Mouse (Mus musculus): ENCODE data around the gene Colgalt2. TPM values are rescaled to one million over a fixed set of nuclear protein-coding genes. Genes with fewer than 3 reads are reported as not detected.

Gene Colgalt2
- polyA plus RNA-seq, 1 experiment from 2014 or later, result 1.0 TPM

GRCm38 (mm10) chr1:152398708-152399107 is 922 bp upstream of the Colgalt2 start:
- H3K9ac ChIP-seq, result no peak overlapping the region
- H3K27ac ChIP-seq, result no peak overlapping the region
- H3K36me3 ChIP-seq, result no peaks in the 10 kb centered on the region
- peaks cover 35% of the 10 kb centered on the region for H3K27me3 ChIP-seq
- H3K4me1 ChIP-seq, result peaks cover 16% of the 10 kb centered on the region
- 53% methylated on average over 1 of the region's 1 CpGs for WGBS
- no peak overlapping the region for H3K4me2 ChIP-seq
- no peaks in the 10 kb centered on the region for H3K9me3 ChIP-seq
- ATAC-seq (ENCODE audit: borderline replicate concordance, extremely low read depth, low FRiP score, low TSS enrichment), result no peak
- no peak overlapping the region for H3K4me3 ChIP-seq

- H3K27me3 ChIP-seq, result peaks cover 35% of the 10 kb centered on the region
- peak overlapping the region; percentile 99 for H3K4me2 ChIP-seq
- no peak overlapping the region for H3K27ac ChIP-seq
- H3K9me3 ChIP-seq, result no peaks in the 10 kb centered on the region
- ATAC-seq (ENCODE audit: borderline replicate concordance, extremely low read depth, low FRiP score, low TSS enrichment), result no peak
- 15% methylated on average over 14 of the region's 14 CpGs for WGBS
- H3K4me3 ChIP-seq, result peak overlapping the region; percentile 65
- no peaks in the 10 kb centered on the region for H3K36me3 ChIP-seq
- peak overlapping the region; percentile 51 for H3K9ac ChIP-seq
- peaks cover 16% of the 10 kb centered on the region for H3K4me1 ChIP-seq
These were observed 1.2 kb downstream of the Colgalt2 start for GRCm38 (mm10) chr1:152400556-152401540.

- 0 out of 2 replicates have a peak, but pooled peaks cover 3% of the 10 kb centered on the region for H3K4me1 ChIP-seq
- H3K27ac ChIP-seq, result no peak overlapping the region
- H3K9ac ChIP-seq, result no peak overlapping the region
- H3K4me3 ChIP-seq, result no peak overlapping the region
- H3K4me2 ChIP-seq, result peak overlapping the region; percentile 34; the same call in 1 of the 2 replicates
- no peak for ATAC-seq (ENCODE audit: borderline replicate concordance, extremely low read depth, low FRiP score, low TSS enrichment)
- no peaks in the 10 kb centered on the region for H3K36me3 ChIP-seq
- 26% methylated on average over 22 of the region's 22 CpGs for WGBS
- peaks cover 10% of the 10 kb centered on the region; the same call in 1 of the 2 replicates for H3K27me3 ChIP-seq
- no peaks in the 10 kb centered on the region for H3K9me3 ChIP-seq
These were observed 7.7 kb downstream of the Colgalt2 start for GRCm38 (mm10) chr1:152407021-152407946.

GRCm38 (mm10) chr1:152409356-152409755 is 9.7 kb downstream of the Colgalt2 start:
- Histone ChIP-seq H3K9ac (no peak overlapping the region), H3K9me3 (no peaks in the 10 kb centered on the region), H3K36me3 (no peaks in the 10 kb centered on the region), H3K4me1 (0 out of 2 replicates have a peak, but pooled peaks cover 3% of the 10 kb centered on the region), H3K4me2 (no peak overlapping the region), H3K27me3 (0 out of 2 replicates have a peak, but pooled peaks cover 2% of the 10 kb centered on the region), H3K27ac (no peak overlapping the region), H3K4me3 (no peak overlapping the region)
- ATAC-seq (ENCODE audit: borderline replicate concordance, extremely low read depth, low FRiP score, low TSS enrichment), result no peak
- 82% methylated on average over 4 of the region's 4 CpGs for WGBS

GRCm38 (mm10) chr1:152410657-152411056 is 11.0 kb downstream of the Colgalt2 start:
- no peak for ATAC-seq (ENCODE audit: borderline replicate concordance, extremely low read depth, low FRiP score, low TSS enrichment)
- Histone ChIP-seq H3K4me1 (peaks cover 4% of the 10 kb centered on the region; the same call in 1 of the 2 replicates), H3K27ac (no peak overlapping the region), H3K9ac (no peak overlapping the region), H3K36me3 (no peaks in the 10 kb centered on the region), H3K9me3 (no peaks in the 10 kb centered on the region), H3K27me3 (0 out of 2 replicates have a peak, but pooled peaks cover 4% of the 10 kb centered on the region), H3K4me2 (no peak overlapping the region), H3K4me3 (no peak overlapping the region)
- 82% methylated on average over 3 of the region's 3 CpGs for WGBS

- no peak for ATAC-seq (ENCODE audit: borderline replicate concordance, extremely low read depth, low FRiP score, low TSS enrichment)
- Histone ChIP-seq H3K27ac (no peak overlapping the region), H3K9ac (no peak overlapping the region), H3K4me2 (no peak overlapping the region), H3K9me3 (no peaks in the 10 kb centered on the region), H3K4me1 (peaks cover 23% of the 10 kb centered on the region), H3K27me3 (0 out of 2 replicates have a peak, but pooled peaks cover 4% of the 10 kb centered on the region), H3K36me3 (no peaks in the 10 kb centered on the region), H3K4me3 (no peak overlapping the region)
- 94% methylated on average over 2 of the region's 2 CpGs for WGBS
These were observed 13.5 kb downstream of the Colgalt2 start for GRCm38 (mm10) chr1:152413116-152413515.

GRCm38 (mm10) chr1:152413961-152414360 is 14.3 kb downstream of the Colgalt2 start:
- Histone ChIP-seq H3K9me3 (no peaks in the 10 kb centered on the region), H3K4me1 (peaks cover 29% of the 10 kb centered on the region), H3K4me2 (no peak overlapping the region), H3K9ac (no peak overlapping the region), H3K4me3 (no peak overlapping the region), H3K27me3 (0 out of 2 replicates have a peak, but pooled peaks cover 4% of the 10 kb centered on the region), H3K36me3 (no peaks in the 10 kb centered on the region), H3K27ac (no peak overlapping the region)
- no peak for ATAC-seq (ENCODE audit: borderline replicate concordance, extremely low read depth, low FRiP score, low TSS enrichment)
- WGBS, result 56% methylated on average over 1 of the region's 1 CpGs

- 0 out of 2 replicates have a peak, but pooled peaks cover 4% of the 10 kb centered on the region for H3K27me3 ChIP-seq
- H3K36me3 ChIP-seq, result no peaks in the 10 kb centered on the region
- no peak overlapping the region for H3K27ac ChIP-seq
- no peak overlapping the region for H3K9ac ChIP-seq
- H3K4me3 ChIP-seq, result no peak overlapping the region
- no peak overlapping the region for H3K4me2 ChIP-seq
- ATAC-seq (ENCODE audit: borderline replicate concordance, extremely low read depth, low FRiP score, low TSS enrichment), result no peak
- H3K4me1 ChIP-seq, result peaks cover 29% of the 10 kb centered on the region
- H3K9me3 ChIP-seq, result no peaks in the 10 kb centered on the region
- WGBS, result 67% methylated on average over 10 of the region's 10 CpGs
These were observed 14.8 kb downstream of the Colgalt2 start for GRCm38 (mm10) chr1:152414451-152414850.

- Histone ChIP-seq H3K27ac (0 out of 2 replicates have a peak overlapping the region, but pooled peaks have one; percentile 69), H3K4me1 (peaks cover 33% of the 10 kb centered on the region), H3K9me3 (no peaks in the 10 kb centered on the region), H3K36me3 (no peaks in the 10 kb centered on the region), H3K4me2 (no peak overlapping the region), H3K27me3 (peaks cover 4% of the 10 kb centered on the region; the same call in 1 of the 2 replicates), H3K4me3 (no peak overlapping the region), H3K9ac (no peak overlapping the region)
- 43% methylated on average over 13 of the region's 13 CpGs for WGBS
- ATAC-seq (ENCODE audit: borderline replicate concordance, extremely low read depth, low FRiP score, low TSS enrichment), result peak; percentile 70
These were observed 16.8 kb downstream of the Colgalt2 start for GRCm38 (mm10) chr1:152416306-152416904.

GRCm38 (mm10) chr1:152417602-152418001 is 18.0 kb downstream of the Colgalt2 start:
- H3K27me3 ChIP-seq, result peaks cover 4% of the 10 kb centered on the region; the same call in 1 of the 2 replicates
- peak overlapping the region; percentile 69 for H3K27ac ChIP-seq
- peaks cover 35% of the 10 kb centered on the region for H3K4me1 ChIP-seq
- no peak overlapping the region for H3K9ac ChIP-seq
- WGBS, result 21% methylated on average over 5 of the region's 5 CpGs
- no peaks in the 10 kb centered on the region for H3K36me3 ChIP-seq
- H3K9me3 ChIP-seq, result no peaks in the 10 kb centered on the region
- ATAC-seq (ENCODE audit: borderline replicate concordance, extremely low read depth, low FRiP score, low TSS enrichment), result peak; percentile 92
- H3K4me2 ChIP-seq, result no peak overlapping the region
- H3K4me3 ChIP-seq, result no peak overlapping the region

GRCm38 (mm10) chr1:152422295-152422694 is 22.7 kb downstream of the Colgalt2 start:
- Histone ChIP-seq H3K9me3 (no peaks in the 10 kb centered on the region), H3K27me3 (no peaks in the 10 kb centered on the region; the same call in 1 of the 2 replicates), H3K4me1 (peaks cover 25% of the 10 kb centered on the region), H3K27ac (no peak overlapping the region), H3K36me3 (no peaks in the 10 kb centered on the region), H3K9ac (no peak overlapping the region), H3K4me3 (no peak overlapping the region), H3K4me2 (no peak overlapping the region)
- 62% methylated on average over 3 of the region's 3 CpGs for WGBS
- no peak for ATAC-seq (ENCODE audit: borderline replicate concordance, extremely low read depth, low FRiP score, low TSS enrichment)
